Mouse (Mus musculus): ENCODE data around the gene Nlgn1. TPM values are rescaled to one million over a fixed set of nuclear protein-coding genes. Genes with fewer than 3 reads are reported as not detected.
A peak's percentile ranks its signal among the peaks of the same experiment; 100 is the strongest.

Nlgn1 gene
- polyA plus RNA-seq, 1 experiment from 2014 or later: 13.4 TPM

DNA sequence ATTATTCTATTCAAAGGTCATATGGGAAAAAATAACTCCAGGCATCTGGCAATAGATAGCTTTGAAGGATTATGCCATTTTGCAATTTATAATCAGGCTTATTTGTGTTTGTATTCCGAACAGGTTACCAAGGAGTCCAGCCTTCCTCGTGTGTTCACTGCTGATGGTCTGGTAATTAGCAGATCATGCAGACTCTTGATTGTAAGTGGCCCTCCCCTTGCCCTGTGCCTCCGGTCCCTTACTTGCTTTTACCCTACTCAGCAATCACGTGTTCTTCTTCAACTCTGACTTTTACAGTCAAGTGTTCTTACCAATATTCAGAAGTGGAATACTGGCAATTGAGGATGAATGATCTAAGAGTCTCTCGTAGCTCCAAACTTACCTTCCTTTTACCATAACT lies 309.0 kb downstream of the Nlgn1 start:
- 47% methylated on average over 5 of the region's 5 CpGs for WGBS

DNA sequence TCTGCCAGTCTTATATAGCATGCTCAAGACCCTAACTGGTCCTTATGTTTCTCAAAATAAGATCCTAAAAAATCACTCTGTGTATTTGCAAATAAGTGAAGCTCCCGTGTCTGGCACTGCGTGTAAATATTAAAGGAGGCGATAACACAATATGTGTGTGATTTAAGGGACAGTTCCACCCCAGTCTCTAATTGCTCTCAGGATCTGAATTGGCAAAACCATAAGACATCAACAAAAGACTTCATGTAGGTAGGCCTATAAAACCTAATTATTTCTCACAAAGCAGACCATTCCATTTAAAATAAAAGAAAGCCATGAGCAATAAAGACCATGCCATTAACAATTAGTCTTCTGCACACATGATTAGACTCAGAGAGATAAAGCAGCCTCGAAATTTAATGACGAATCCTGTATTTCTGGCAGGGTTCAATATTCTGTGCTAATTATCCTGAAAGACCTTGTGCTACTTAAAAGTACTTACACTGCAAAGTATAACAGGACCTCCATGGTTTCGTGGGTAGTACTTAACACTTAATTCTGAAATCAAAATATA lies 310.6 kb downstream of the Nlgn1 start:
- H3K9ac ChIP-seq: no peak overlapping the region
- no peaks in the 10 kb centered on the region for H3K27me3 ChIP-seq
- no peak overlapping the region for H3K4me3 ChIP-seq
- H3K36me3 ChIP-seq (ENCODE audit: poor library complexity, severe bottlenecking): no peaks in the 10 kb centered on the region
- no peak overlapping the region for H3K27ac ChIP-seq
- WGBS: 29% methylated on average over 6 of the region's 6 CpGs
- ATAC-seq: peak; percentile 57; the same call in 1 of the 2 replicates
- no peaks in the 10 kb centered on the region for H3K9me3 ChIP-seq (replicated peaks)
- H3K4me1 ChIP-seq: peaks cover 12% of the 10 kb centered on the region; the same call in 1 of the 2 replicates
- no peak overlapping the region for H3K4me2 ChIP-seq

More for the DNA sequence above, 309.0 kb downstream of the Nlgn1 start:
- Histone ChIP-seq H3K4me1 (peaks cover 12% of the 10 kb centered on the region; the same call in 1 of the 2 replicates), H3K27me3 (no peaks in the 10 kb centered on the region), H3K4me3 (no peak overlapping the region), H3K9me3 (replicated peaks) (no peaks in the 10 kb centered on the region), H3K9ac (no peak overlapping the region), H3K4me2 (no peak overlapping the region), H3K27ac (no peak overlapping the region), H3K36me3 (ENCODE audit: poor library complexity, severe bottlenecking) (no peaks in the 10 kb centered on the region)
- no peak for ATAC-seq

DNA sequence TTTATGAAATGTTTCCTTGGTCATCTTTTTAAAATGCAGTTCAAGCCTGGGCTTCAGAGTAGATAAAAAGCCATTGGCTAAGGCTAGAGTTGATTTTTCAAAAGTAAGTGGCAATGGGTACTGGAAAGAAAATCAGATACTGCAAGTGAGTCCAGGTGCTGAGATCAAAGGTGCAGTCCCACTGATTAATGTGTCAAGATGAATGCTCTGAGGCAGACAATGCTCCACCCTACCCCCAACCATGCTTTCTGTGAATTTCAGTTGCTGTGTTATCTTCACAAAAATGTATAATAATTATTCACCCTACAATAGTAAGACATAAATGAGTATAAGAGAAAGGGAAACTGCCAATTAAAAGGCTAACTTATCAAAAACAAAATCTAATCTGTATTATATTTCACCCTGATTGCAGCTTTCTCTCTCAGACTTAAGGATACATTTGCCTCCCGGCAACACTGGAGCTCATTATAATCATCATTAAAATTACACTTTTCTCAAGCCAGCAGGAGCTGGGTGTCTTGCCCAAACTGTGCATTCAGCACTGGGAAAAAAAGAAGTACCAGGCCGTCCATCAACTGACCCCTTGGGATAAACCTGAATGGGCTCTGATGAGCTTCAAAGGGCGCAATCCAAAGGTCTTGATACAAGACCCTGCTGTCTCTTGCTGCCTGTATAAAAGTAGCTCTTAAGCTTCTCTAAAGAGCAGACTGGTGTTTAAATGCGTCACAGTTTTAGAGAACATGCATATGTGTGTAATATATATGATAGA lies 320.8 kb downstream of the Nlgn1 start:
- 27% methylated on average over 4 of the region's 4 CpGs for WGBS
- Histone ChIP-seq H3K4me1 (peaks cover 8% of the 10 kb centered on the region), H3K9ac (no peak overlapping the region), H3K4me3 (no peak overlapping the region), H3K36me3 (ENCODE audit: poor library complexity, severe bottlenecking) (no peaks in the 10 kb centered on the region), H3K9me3 (replicated peaks) (no peaks in the 10 kb centered on the region), H3K27me3 (no peaks in the 10 kb centered on the region), H3K4me2 (no peak overlapping the region), H3K27ac (no peak overlapping the region)
- peak; percentile 78 for ATAC-seq

DNA sequence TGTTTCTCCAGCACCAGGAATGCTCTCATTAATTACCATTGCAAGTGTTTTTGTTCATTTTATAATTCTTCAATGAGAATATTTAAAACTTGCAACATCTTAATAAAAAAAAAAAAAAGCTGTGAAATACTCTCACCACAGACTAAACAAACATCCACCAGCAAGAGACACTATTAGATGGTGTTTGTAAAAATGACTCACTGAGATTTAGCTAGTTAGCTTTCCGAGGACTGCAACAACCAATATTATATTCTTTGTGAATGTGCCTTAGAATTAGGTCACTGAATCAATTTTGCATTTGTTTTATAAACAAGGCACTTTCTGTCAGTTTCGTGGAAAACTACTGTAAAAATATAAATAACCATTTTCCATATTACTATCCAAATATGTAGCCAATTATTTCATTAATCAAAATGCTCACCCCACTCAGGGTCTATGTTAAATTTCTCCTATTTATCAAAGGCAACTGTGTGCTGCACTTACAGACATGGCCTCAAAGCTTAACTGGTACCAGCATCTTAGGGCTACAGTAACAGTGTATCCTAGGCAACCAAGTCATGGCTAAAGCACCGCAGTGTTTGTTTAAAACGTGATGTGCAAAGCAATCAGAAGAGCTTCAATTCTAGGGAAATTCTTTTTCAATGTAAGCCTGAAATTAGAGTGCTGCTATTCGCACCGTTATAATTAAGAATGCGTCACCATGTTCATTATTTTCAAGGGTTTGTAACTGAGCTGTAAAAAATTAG lies 329.2 kb downstream of the Nlgn1 start:
- no peak overlapping the region for H3K4me3 ChIP-seq
- H3K9me3 ChIP-seq (replicated peaks): no peaks in the 10 kb centered on the region
- no peak overlapping the region for H3K4me2 ChIP-seq
- no peaks in the 10 kb centered on the region for H3K36me3 ChIP-seq (ENCODE audit: poor library complexity, severe bottlenecking)
- H3K27me3 ChIP-seq: no peaks in the 10 kb centered on the region
- H3K9ac ChIP-seq: no peak overlapping the region
- H3K27ac ChIP-seq: no peak overlapping the region
- H3K4me1 ChIP-seq: peaks cover 14% of the 10 kb centered on the region
- ATAC-seq: peak; percentile 97
- 16% methylated on average over 7 of the region's 7 CpGs for WGBS

DNA sequence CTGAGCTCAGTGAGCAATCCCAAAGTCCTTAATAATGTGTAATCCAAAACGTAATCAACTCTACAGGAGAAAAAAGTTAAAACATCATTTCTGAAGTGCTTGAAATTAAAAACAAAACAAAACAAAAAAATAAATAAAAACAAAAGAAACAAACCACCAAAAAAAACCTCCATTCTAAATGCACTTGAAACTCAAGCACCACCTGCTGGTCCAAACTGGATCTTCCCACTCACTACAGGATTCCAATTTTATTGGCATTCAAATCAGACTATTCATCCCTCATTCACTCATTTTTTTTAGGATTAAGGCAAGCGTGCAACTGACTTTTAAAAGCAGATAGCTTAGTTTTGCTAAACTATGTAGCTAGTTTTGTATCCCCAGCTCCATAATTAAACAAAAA lies 329.9 kb downstream of the Nlgn1 start:
- Histone ChIP-seq H3K27ac (no peak overlapping the region), H3K9ac (no peak overlapping the region), H3K4me1 (peaks cover 14% of the 10 kb centered on the region), H3K9me3 (replicated peaks) (no peaks in the 10 kb centered on the region), H3K4me3 (no peak overlapping the region), H3K27me3 (no peaks in the 10 kb centered on the region), H3K36me3 (ENCODE audit: poor library complexity, severe bottlenecking) (no peaks in the 10 kb centered on the region), H3K4me2 (no peak overlapping the region)
- WGBS: 20% methylated on average over 2 of the region's 2 CpGs
- ATAC-seq: peak; percentile 48; the same call in 1 of the 2 replicates

DNA sequence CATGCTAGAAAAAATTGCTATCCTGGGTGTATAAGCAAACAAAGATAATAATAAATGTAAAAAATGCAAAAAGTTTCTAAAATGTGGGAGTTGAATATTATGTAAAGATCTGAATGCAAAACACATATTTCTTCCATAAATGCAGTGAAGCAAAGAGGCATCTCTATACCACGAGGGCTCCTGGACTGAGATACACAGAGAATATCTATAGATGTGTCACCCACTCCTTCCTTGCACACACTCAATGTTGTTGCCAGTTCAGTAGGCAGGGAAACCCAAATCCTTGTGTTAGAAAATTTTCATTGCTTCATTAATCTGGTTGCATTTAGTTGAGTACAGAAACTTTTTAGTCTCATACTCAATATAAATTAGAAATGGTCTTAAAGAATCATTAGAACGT lies 364.7 kb downstream of the Nlgn1 start:
- no peak overlapping the region for H3K4me2 ChIP-seq

DNA sequence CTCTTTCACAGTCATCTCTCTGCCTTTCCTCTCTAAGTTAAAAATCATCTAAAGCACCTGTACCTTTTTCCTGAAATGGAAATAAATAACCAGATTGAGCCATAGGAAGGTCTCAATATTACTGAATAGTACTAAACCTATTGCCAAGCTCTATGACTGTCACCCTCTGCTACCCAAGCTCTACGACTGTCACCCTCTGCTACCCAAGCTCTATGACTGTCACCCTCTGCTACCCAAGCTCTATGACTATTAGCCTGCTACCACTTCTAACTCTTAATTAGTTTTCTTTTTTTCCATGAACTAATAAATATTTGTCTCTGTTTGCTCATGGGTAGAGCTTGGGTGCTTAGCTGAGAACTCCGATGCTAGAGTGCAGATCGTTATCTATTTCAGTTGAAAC lies 368.0 kb downstream of the Nlgn1 start:
- Histone ChIP-seq H3K4me1 (no peaks in the 10 kb centered on the region), H3K36me3 (ENCODE audit: poor library complexity, severe bottlenecking) (no peaks in the 10 kb centered on the region), H3K9ac (no peak overlapping the region), H3K4me3 (no peak overlapping the region), H3K9me3 (replicated peaks) (no peaks in the 10 kb centered on the region), H3K27me3 (no peaks in the 10 kb centered on the region), H3K27ac (no peak overlapping the region), H3K4me2 (no peak overlapping the region)
- 84% methylated on average over 3 of the region's 3 CpGs for WGBS
- no peak for ATAC-seq

More for the DNA sequence above, 364.7 kb downstream of the Nlgn1 start:
- no peaks in the 10 kb centered on the region for H3K9me3 ChIP-seq (replicated peaks)
- no peak overlapping the region for H3K4me3 ChIP-seq
- no peak for ATAC-seq
- WGBS: 93% methylated on average over 2 of the region's 2 CpGs
- H3K9ac ChIP-seq: no peak overlapping the region
- no peaks in the 10 kb centered on the region for H3K36me3 ChIP-seq (ENCODE audit: poor library complexity, severe bottlenecking)
- no peaks in the 10 kb centered on the region for H3K27me3 ChIP-seq
- no peaks in the 10 kb centered on the region for H3K4me1 ChIP-seq
- H3K27ac ChIP-seq: no peak overlapping the region

DNA sequence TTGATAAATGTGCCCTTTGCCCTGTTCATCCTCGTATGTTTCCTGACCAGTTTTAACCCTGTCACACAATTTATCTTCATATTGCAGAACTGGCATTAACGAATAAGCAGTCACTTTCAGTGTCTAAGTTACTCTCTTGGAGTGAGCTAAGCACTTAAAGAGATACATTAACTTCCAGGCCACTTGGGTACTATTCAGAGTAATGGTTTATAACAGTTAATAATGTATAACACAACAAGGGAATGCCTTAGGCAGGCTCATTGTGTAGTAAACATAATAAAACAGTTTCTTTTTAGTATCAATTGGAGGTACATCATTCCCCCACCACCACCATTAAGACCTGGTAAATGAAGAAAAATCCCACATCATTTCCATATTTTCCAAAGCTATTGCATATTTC lies 368.7 kb downstream of the Nlgn1 start:
- no peaks in the 10 kb centered on the region for H3K9me3 ChIP-seq (replicated peaks)
- no peak overlapping the region for H3K4me2 ChIP-seq
- H3K27ac ChIP-seq: no peak overlapping the region
- H3K9ac ChIP-seq: no peak overlapping the region
- H3K27me3 ChIP-seq: no peaks in the 10 kb centered on the region
- H3K36me3 ChIP-seq (ENCODE audit: poor library complexity, severe bottlenecking): no peaks in the 10 kb centered on the region
- no peak overlapping the region for H3K4me3 ChIP-seq
- no peak for ATAC-seq
- no peaks in the 10 kb centered on the region for H3K4me1 ChIP-seq
- WGBS: 85% methylated on average over 2 of the region's 2 CpGs

DNA sequence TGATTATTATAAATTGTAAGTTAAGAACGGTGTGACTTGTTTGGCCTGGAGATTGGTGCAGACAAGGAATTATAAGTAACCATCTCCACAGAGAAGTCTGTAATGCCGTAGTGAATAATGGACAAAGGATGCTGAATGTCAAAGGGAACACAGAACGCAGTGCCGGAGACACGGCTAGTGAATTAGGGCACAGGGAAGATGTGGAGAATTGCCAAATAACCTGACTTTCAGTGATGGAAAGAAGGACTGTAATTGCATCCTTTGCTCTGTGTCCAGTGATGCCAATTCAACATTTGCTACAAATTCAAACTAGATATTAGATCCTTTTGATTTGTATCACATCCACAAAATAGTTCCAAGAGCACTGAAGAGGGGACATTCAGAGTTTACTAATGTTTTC lies 415.7 kb downstream of the Nlgn1 start:
- no peak overlapping the region for H3K9ac ChIP-seq
- no peaks in the 10 kb centered on the region for H3K4me1 ChIP-seq
- no peaks in the 10 kb centered on the region for H3K36me3 ChIP-seq (ENCODE audit: poor library complexity, severe bottlenecking)
- H3K27me3 ChIP-seq: no peaks in the 10 kb centered on the region
- no peak for ATAC-seq
- no peak overlapping the region for H3K27ac ChIP-seq
- H3K4me2 ChIP-seq: no peak overlapping the region
- H3K4me3 ChIP-seq: no peak overlapping the region
- no peaks in the 10 kb centered on the region for H3K9me3 ChIP-seq (replicated peaks)
- WGBS: 64% methylated on average over 5 of the region's 5 CpGs

DNA sequence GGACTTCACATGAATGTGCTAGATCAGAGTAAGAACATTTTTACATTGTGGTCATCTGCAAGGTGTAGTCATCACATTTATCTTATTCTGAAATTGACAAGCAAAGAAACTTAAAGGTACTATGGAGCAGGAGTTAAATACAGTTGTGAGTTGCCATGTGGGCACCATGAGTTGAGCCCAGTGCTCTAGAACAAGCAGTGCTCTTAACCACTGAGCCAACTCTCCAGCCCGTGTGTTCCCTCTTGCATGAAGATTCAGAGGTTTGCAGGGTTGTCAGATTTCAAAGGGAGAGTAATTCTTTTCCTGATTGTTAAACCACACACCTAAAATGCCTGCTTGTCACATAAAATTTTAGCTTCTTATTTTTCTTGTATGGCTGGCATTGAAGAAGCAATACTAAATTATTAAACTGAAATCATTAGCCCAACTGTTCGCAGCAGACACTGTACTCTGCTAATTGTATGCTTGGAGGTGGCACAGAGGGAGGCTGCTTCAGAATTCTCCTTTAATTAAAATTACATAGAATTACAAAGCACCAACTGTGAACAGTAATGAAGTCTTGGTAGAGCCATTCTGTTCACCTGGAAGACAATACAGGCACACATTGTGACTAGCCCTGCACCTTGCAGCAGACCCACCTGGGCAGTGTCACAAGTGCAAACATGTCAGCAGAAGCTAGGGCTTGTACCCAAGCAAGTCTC lies 417.7 kb downstream of the Nlgn1 start:
- Histone ChIP-seq H3K9me3 (replicated peaks) (no peaks in the 10 kb centered on the region), H3K27me3 (no peaks in the 10 kb centered on the region), H3K4me2 (no peak overlapping the region), H3K4me1 (no peaks in the 10 kb centered on the region), H3K4me3 (no peak overlapping the region), H3K9ac (no peak overlapping the region), H3K36me3 (ENCODE audit: poor library complexity, severe bottlenecking) (no peaks in the 10 kb centered on the region), H3K27ac (no peak overlapping the region)
- ATAC-seq: no peak
- WGBS: 32% methylated on average over 2 of the region's 2 CpGs

DNA sequence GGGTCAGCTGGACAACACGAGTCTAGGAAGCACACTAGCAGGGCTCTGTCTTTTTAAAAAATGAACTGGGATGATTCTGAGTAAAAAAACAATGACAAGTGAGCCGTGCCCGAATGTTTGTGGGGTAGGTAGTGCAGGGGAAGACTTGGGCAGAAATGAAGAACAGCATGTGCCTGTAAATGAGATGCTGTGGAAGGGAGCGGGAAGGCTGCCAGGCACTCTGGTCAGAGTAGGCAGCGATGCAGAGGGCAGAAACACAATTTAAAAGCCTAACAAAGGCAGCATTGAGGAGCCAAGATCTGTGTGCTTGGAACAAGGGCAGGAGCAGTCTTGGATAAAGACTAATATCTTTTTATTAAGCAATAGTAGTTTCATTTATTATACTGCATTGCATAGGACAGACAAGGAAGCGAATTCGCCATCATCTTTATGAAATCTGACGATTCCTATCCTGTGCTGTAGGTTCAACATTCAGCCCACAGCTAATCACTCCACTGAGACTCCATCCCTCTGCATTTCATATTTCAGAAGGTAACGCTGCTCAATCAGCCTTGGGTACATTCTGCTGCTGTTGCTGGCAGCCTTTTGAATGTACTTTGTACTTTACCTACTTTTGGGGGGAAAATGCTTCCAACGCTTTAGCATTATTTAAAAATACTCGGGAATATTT lies 429.0 kb downstream of the Nlgn1 start:
- Histone ChIP-seq H3K9ac (no peak overlapping the region), H3K36me3 (ENCODE audit: poor library complexity, severe bottlenecking) (no peaks in the 10 kb centered on the region), H3K9me3 (replicated peaks) (peaks cover 9% of the 10 kb centered on the region), H3K4me3 (no peak overlapping the region), H3K27me3 (no peaks in the 10 kb centered on the region), H3K4me2 (no peak overlapping the region), H3K4me1 (0 out of 2 replicates have a peak, but pooled peaks cover 4% of the 10 kb centered on the region), H3K27ac (peak overlapping the region; percentile 51)
- peak; percentile 86 for ATAC-seq
- WGBS: 65% methylated on average over 11 of the region's 11 CpGs
